Mouse (Mus musculus) E14TG2a.4 (cell line): Measurements from ENCODE around the gene Nos2.

Source experiments
- CTCF ChIP-seq: conservative IDR thresholded peaks from 2 replicates; pipeline ENCODE4 v1.5.1; 2014; ENCODE audit warnings: low read length
- NANOG ChIP-seq: IDR thresholded peaks from 2 replicates; pipeline ENCODE4 v1.6.1; 2014; ENCODE audit warnings: borderline replicate concordance, low read length, mixed read lengths
- POU5F1 ChIP-seq: IDR thresholded peaks from 2 replicates; pipeline ENCODE4 v1.6.1; 2014; ENCODE audit warnings: low read length, borderline replicate concordance

DNA sequence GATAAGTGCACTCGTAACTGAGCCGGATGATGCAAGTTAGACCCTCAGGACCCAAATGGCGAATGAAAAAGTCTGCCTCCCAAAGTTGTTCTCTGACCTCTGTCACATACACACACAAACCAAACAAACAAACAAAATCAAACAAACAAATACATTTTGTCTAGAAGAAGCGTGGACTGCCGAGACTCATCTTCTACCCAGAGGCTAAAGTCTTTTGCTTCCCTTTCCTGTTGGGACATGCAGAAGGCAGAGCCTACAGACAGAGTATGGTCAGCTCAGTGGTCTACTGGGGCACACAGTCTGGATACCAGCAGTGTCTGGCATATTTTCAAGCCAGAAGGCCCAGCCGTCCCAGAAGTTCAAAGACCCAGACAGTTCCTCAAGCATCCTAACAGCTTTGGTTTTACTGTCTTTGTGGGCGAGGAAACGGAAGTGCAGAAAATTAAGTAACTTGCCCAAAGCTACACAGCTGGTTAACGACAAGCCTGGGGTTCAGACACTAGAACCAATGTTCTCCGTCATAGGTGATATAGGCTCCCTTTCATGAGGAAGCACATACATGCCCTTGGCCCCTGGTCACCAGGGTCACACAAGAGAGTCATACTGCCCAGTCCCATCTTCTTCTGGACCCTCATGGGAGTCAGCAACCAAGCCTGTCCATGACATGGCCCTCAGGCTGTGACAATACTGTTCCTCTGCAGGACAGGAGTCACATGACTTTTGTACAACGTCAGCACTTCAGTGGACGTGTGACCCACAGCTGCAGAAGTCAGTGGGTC, 62.1 kb downstream of the Nos2 start:
- no peak for TF ChIP-seq CTCF
- TF ChIP-seq POU5F1, result no peak
- no peak for TF ChIP-seq NANOG
